9 mouse cellular contexts compared by ENCODE assay signal in the genomic region with DNA sequence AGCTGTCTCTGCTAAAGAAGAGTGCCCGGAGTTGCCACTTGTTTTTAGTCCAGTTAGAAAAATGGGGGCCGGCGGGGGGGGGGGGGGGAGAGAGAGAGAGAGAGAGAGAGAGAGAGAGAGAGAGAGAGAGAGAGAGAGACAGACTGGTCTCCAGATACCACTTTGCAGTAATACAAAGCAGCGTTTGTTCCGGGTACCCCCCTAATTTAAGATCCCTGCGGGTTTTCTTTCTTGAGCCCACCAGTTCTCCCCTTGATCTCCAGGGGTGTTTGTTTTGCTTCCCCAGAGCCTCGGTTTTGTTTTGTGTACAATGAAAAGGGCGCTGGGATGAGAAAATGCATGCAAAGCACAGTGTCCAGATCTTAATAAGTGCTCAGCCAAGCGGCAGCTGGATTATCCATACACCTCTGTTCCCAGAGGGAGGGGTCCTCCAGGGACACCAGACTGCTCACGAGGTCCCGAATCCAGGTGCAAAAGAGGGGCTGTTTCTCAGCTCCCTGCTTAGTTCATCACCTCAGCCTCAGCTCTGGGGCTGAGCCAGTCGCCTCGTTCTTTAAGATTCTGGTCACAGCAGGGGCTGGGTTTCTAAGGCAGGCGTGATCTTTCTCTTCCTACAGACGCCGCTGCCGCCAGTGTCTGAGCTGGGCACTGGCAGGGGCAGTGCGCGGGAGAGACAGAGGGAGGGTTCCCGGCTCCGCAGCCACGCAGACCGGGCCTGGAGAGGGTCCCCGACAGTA. TPM values are rescaled to one million over a fixed set of nuclear protein-coding genes. Genes with fewer than 3 reads are reported as not detected.
DNase-seq lines count a peak whose midpoint lies in the region; ATAC-seq and TF ChIP-seq lines count a peak whose summit lies in the region.
"Had no signal": no experiment of that assay in that cellular context is flagged by ENCODE, and none has a peak within 500 bp of the region (broad histone marks: within the 10 kb centered on the region; RNA-seq: fewer than 3 reads in every experiment).

TSS of gene Frmpd3 (plus strand) at position 608 of the 737 bp plus-strand sequence.

- peak within 1 kb of the TSS; percentile 79 for H3K4me2 ChIP-seq in heart, embryonic 13.5 days
- H3K4me2 ChIP-seq in midbrain, postnatal 0 days (ENCODE audit: low read depth, low read length, poor library complexity, severe bottlenecking), result peak within 1 kb of the TSS; percentile 65

- H3K4me3 ChIP-seq in heart, embryonic 13.5 days, result peak within 1 kb of the TSS; percentile 49
- 0 out of 2 replicates have a peak within 1 kb of the TSS, but pooled peaks have one; percentile 4 for H3K4me3 ChIP-seq in embryonic fibroblast, embryonic 13.5 days (ENCODE audit: insufficient read depth, low read length)
- H3K4me3 ChIP-seq in midbrain, postnatal 0 days (ENCODE audit: low read depth, low read length), result peak within 1 kb of the TSS; percentile 39
- H3K4me3 ChIP-seq in thymus, adult 2 months (ENCODE audit: control insufficient read depth, insufficient read depth, low read length), result no peak within 1 kb of the TSS

- H3K36me3 ChIP-seq in heart, embryonic 13.5 days, result no peaks in the 10 kb centered on the region
- no peaks in the 10 kb centered on the region for H3K36me3 ChIP-seq in midbrain, postnatal 0 days (ENCODE audit: insufficient read depth, low read length)
- no peaks in the 10 kb centered on the region for H3K36me3 ChIP-seq in thymus, adult 2 months (ENCODE audit: control insufficient read depth, insufficient read depth, low read length)

- H3K9ac ChIP-seq in heart, embryonic 13.5 days, result peak within 1 kb of the TSS; percentile 72
- H3K9ac ChIP-seq in midbrain, postnatal 0 days (replicated peaks; ENCODE audit: low read length, poor library complexity, severe bottlenecking), result peak within 1 kb of the TSS; percentile 46

- H3K4me1 ChIP-seq in heart, embryonic 13.5 days, result no peaks in the 10 kb centered on the region
- H3K4me1 ChIP-seq in embryonic fibroblast, embryonic 13.5 days (ENCODE audit: control insufficient read depth, insufficient read depth, low read length), result no peaks in the 10 kb centered on the region
- H3K4me1 ChIP-seq in midbrain, postnatal 0 days (ENCODE audit: insufficient read depth, low read length), result no peaks in the 10 kb centered on the region
- H3K4me1 ChIP-seq in thymus, adult 2 months (replicated peaks; ENCODE audit: control insufficient read depth, insufficient read depth, low read length), result no peaks in the 10 kb centered on the region

- peaks cover 67% of the 10 kb centered on the region for H3K27me3 ChIP-seq in heart, embryonic 13.5 days (replicated peaks)
- no peaks in the 10 kb centered on the region; the same call in 1 of the 2 replicates for H3K27me3 ChIP-seq in midbrain, postnatal 0 days (ENCODE audit: insufficient read depth, low read length)
- no peaks in the 10 kb centered on the region for H3K27me3 ChIP-seq in thymus, adult 2 months (ENCODE audit: control insufficient read depth, insufficient read depth, low read length)

- ATAC-seq in heart, embryonic 13.5 days (ENCODE audit: extremely low read depth, insufficient number of reproducible peaks, low FRiP score, low TSS enrichment), result no peak
- ATAC-seq in midbrain, postnatal 0 days (ENCODE audit: low FRiP score), result peak; percentile 87

- WGBS in heart, embryonic 13.5 days, result 13% methylated on average over 22 of the region's 24 CpGs
- WGBS in midbrain, postnatal 0 days, result 21% methylated on average over 21 of the region's 24 CpGs
- WGBS in thymus, adult 2 months, result 10% methylated on average over 24 of the region's 24 CpGs

- TF ChIP-seq POLR2A in embryonic fibroblast, embryonic 13.5 days (IDR thresholded peaks at IDR 0.05; ENCODE audit: low read depth, low read length), result no peak
- TF ChIP-seq POLR2A in thymus, adult 2 months (IDR thresholded peaks at IDR 0.05; ENCODE audit: control insufficient read depth, extremely low read depth, insufficient read depth, low read length, poor library complexity), result no peak

- no peaks in the 10 kb centered on the region for H3K9me3 ChIP-seq in heart, embryonic 13.5 days
- H3K9me3 ChIP-seq in midbrain, postnatal 0 days (ENCODE audit: low read length), result no peaks in the 10 kb centered on the region

- H3K27ac ChIP-seq in heart, embryonic 13.5 days (replicated peaks), result no peak within 1 kb of the TSS
- no peak within 1 kb of the TSS for H3K27ac ChIP-seq in embryonic fibroblast, embryonic 13.5 days (ENCODE audit: insufficient read depth, low read length)
- peak within 1 kb of the TSS; percentile 6 for H3K27ac ChIP-seq in midbrain, postnatal 0 days (ENCODE audit: low read depth, low read length)
- no peak within 1 kb of the TSS for H3K27ac ChIP-seq in thymus, adult 2 months (ENCODE audit: control insufficient read depth, insufficient read depth, low read length)

- no peak for TF ChIP-seq CTCF in embryonic fibroblast, embryonic 13.5 days (IDR thresholded peaks at IDR 0.05; ENCODE audit: borderline replicate concordance, insufficient read depth, low read length)
- TF ChIP-seq CTCF in midbrain, postnatal 0 days (IDR thresholded peaks at IDR 0.05), result no peak
- TF ChIP-seq CTCF in thymus, adult 2 months (IDR thresholded peaks at IDR 0.05; ENCODE audit: borderline replicate concordance, control insufficient read depth, extremely low read depth, insufficient read depth, low read length, poor library complexity), result no peak

- no peak for DNase-seq in heart, adult 9 months (ENCODE audit: low spot score in 2 of 2)
- DNase-seq in R1 (ENCODE audit: low read depth, low spot score), result peak; percentile 16
- DNase-seq in kidney, postnatal 4 days, result peak; percentile 6 to 32
- DNase-seq in midbrain, postnatal 0 days (ENCODE audit: low spot score), result peak; percentile 42
- DNase-seq in thymus, adult 2 months, result no peak
- no peak for DNase-seq in yolk sac, embryonic 10.5 days (ENCODE audit: low spot score)

RNA-seq across cellular contexts. Expression of gene Frmpd3, which starts in this region (rescaled TPM):
- 0.06 and 0.08 TPM in 2 replicates for polyA plus RNA-seq in heart, embryonic 13.5 days (2015; fragmentation: Nextera tagmentation; extraction: Ambion mirVana)
- polyA plus RNA-seq in embryonic fibroblast, embryonic 13.5 days (2011; ENCODE audit: insufficient read length, low read depth, missing spikeins), result 0.30 and 0.79 TPM in 2 replicates
- total RNA-seq in midbrain, postnatal 0 days (2014; rRNA removed), result 13.0 and 14.4 TPM in 2 replicates
- 3.6 and 4.4 TPM in 2 replicates for polyA plus RNA-seq in midbrain, postnatal 0 days (2015; fragmentation: Nextera tagmentation; extraction: Ambion mirVana)
- polyA plus RNA-seq in thymus, adult 2 months (2012; rRNA removed), result 0.09 and 0.10 TPM in 2 replicates
- total RNA-seq: liver, adult 2 months had no signal
- polyA plus RNA-seq: liver, adult 2 months had no signal

Comparison
In these comparisons a context has a peak if more than half of its experiments do, and no peak if none do; other contexts are left out.
1. DNase-seq: peak in R1 (single experiment), kidney, postnatal 4 days (2 of 2) and midbrain, postnatal 0 days (single experiment); none in heart, adult 9 months (0 of 2), thymus, adult 2 months (single experiment) and yolk sac, embryonic 10.5 days (single experiment).